Mouse (Mus musculus): ENCODE measurements around the gene Sdr39u1. TPM values are rescaled to one million over a fixed set of nuclear protein-coding genes. Genes with fewer than 3 reads are reported as not detected.
A peak's percentile ranks its signal among the peaks of the same experiment; 100 is the strongest.

Sdr39u1 gene
- polyA plus RNA-seq, 1 experiment from 2014 or later = 38.0 TPM

- H3K9me3 ChIP-seq (ENCODE audit: control insufficient read depth, low read length) = no peaks in the 10 kb centered on the region
- peaks cover 3% of the 10 kb centered on the region; the same call in 1 of the 2 replicates for H3K4me1 ChIP-seq (replicated peaks; ENCODE audit: control insufficient read depth, insufficient read depth, low read length)
- peak; percentile 74 for DNase-seq (ENCODE audit: low spot score)
- no peak overlapping the region for H3K4me3 ChIP-seq (ENCODE audit: low read depth, low read length)
- no peak overlapping the region for H3K4me2 ChIP-seq (ENCODE audit: low read depth, low read length, severe bottlenecking)
- no peaks in the 10 kb centered on the region for H3K27me3 ChIP-seq (ENCODE audit: control insufficient read depth, insufficient read depth, low read length)
- H3K27ac ChIP-seq (ENCODE audit: low read depth, low read length) = no peak overlapping the region
- 37% methylated on average over 1 of the region's 1 CpGs for WGBS
- ATAC-seq (replicated peaks; ENCODE audit: low FRiP score) = no peak
- no peaks in the 10 kb centered on the region for H3K36me3 ChIP-seq (ENCODE audit: control insufficient read depth, insufficient read depth, low read length)
- no peak overlapping the region for H3K9ac ChIP-seq (ENCODE audit: low read length)
Observed at GRCm38 (mm10) chr14:55879623-55880022, 20.5 kb downstream of the Sdr39u1 start.

GRCm38 (mm10) chr14:55878316-55878940 lies 21.7 kb downstream of the Sdr39u1 start:
- Histone ChIP-seq H3K36me3 (ENCODE audit: control insufficient read depth, insufficient read depth, low read length) (no peaks in the 10 kb centered on the region), H3K4me2 (ENCODE audit: low read depth, low read length, severe bottlenecking) (no peak overlapping the region), H3K27me3 (ENCODE audit: control insufficient read depth, insufficient read depth, low read length) (no peaks in the 10 kb centered on the region), H3K4me1 (replicated peaks; ENCODE audit: control insufficient read depth, insufficient read depth, low read length) (peaks cover 4% of the 10 kb centered on the region; the same call in 1 of the 2 replicates), H3K9me3 (ENCODE audit: control insufficient read depth, low read length) (no peaks in the 10 kb centered on the region), H3K9ac (ENCODE audit: low read length) (no peak overlapping the region), H3K27ac (ENCODE audit: low read depth, low read length) (no peak overlapping the region), H3K4me3 (ENCODE audit: low read depth, low read length) (no peak overlapping the region)
- 32% methylated on average over 7 of the region's 7 CpGs for WGBS
- peak; percentile 31 for DNase-seq (ENCODE audit: low spot score)
- ATAC-seq (replicated peaks; ENCODE audit: low FRiP score) = no peak

- no peak overlapping the region for H3K27ac ChIP-seq (ENCODE audit: low read depth, low read length)
Observed at GRCm38 (mm10) chr14:55877469-55878315, 22.4 kb downstream of the Sdr39u1 start.

GRCm38 (mm10) chr14:55873714-55874683 lies 26.1 kb downstream of the Sdr39u1 start:
- WGBS = 14% methylated on average over 30 of the region's 30 CpGs
- ATAC-seq (replicated peaks; ENCODE audit: low FRiP score) (peak; percentile 67), DNase-seq (ENCODE audit: low spot score) (peak; percentile 91)
- Histone ChIP-seq H3K27me3 (ENCODE audit: control insufficient read depth, insufficient read depth, low read length) (no peaks in the 10 kb centered on the region), H3K9me3 (ENCODE audit: control insufficient read depth, low read length) (no peaks in the 10 kb centered on the region), H3K27ac (ENCODE audit: low read depth, low read length) (peak overlapping the region; percentile 25; the same call in 1 of the 2 replicates), H3K36me3 (ENCODE audit: control insufficient read depth, insufficient read depth, low read length) (peaks cover 12% of the 10 kb centered on the region; the same call in 1 of the 2 replicates), H3K4me3 (ENCODE audit: low read depth, low read length) (peak overlapping the region; percentile 11; the same call in 1 of the 2 replicates), H3K4me2 (ENCODE audit: low read depth, low read length, severe bottlenecking) (peak overlapping the region; percentile 40), H3K4me1 (replicated peaks; ENCODE audit: control insufficient read depth, insufficient read depth, low read length) (peaks cover 5% of the 10 kb centered on the region; the same call in 1 of the 2 replicates), H3K9ac (ENCODE audit: low read length) (peak overlapping the region; percentile 49)

More at GRCm38 (mm10) chr14:55877469-55878315, 22.4 kb downstream of the Sdr39u1 start:
- Histone ChIP-seq H3K36me3 (ENCODE audit: control insufficient read depth, insufficient read depth, low read length) (no peaks in the 10 kb centered on the region), H3K27me3 (ENCODE audit: control insufficient read depth, insufficient read depth, low read length) (no peaks in the 10 kb centered on the region), H3K4me1 (replicated peaks; ENCODE audit: control insufficient read depth, insufficient read depth, low read length) (peaks cover 5% of the 10 kb centered on the region; the same call in 1 of the 2 replicates), H3K4me2 (ENCODE audit: low read depth, low read length, severe bottlenecking) (no peak overlapping the region), H3K9ac (ENCODE audit: low read length) (no peak overlapping the region), H3K4me3 (ENCODE audit: low read depth, low read length) (no peak overlapping the region), H3K9me3 (ENCODE audit: control insufficient read depth, low read length) (no peaks in the 10 kb centered on the region)
- ATAC-seq (replicated peaks; ENCODE audit: low FRiP score) = no peak
- DNase-seq (ENCODE audit: low spot score) = no peak
- WGBS = 32% methylated on average over 14 of the region's 14 CpGs

GRCm38 (mm10) chr14:55873242-55873713 lies 26.8 kb downstream of the Sdr39u1 start:
- 89% methylated on average over 8 of the region's 8 CpGs for WGBS
- H3K4me2 ChIP-seq (ENCODE audit: low read depth, low read length, severe bottlenecking) = 0 out of 2 replicates have a peak overlapping the region, but pooled peaks have one; percentile 11
- H3K27me3 ChIP-seq (ENCODE audit: control insufficient read depth, insufficient read depth, low read length) = no peaks in the 10 kb centered on the region
- DNase-seq (ENCODE audit: low spot score) (peak; percentile 53), ATAC-seq (replicated peaks; ENCODE audit: low FRiP score) (peak; percentile 28; the same call in 1 of the 2 replicates)
- H3K4me3 ChIP-seq (ENCODE audit: low read depth, low read length) = no peak overlapping the region
- peak overlapping the region; percentile 49 for H3K9ac ChIP-seq (ENCODE audit: low read length)
- H3K36me3 ChIP-seq (ENCODE audit: control insufficient read depth, insufficient read depth, low read length) = peaks cover 15% of the 10 kb centered on the region; the same call in 1 of the 2 replicates
- peaks cover 5% of the 10 kb centered on the region; the same call in 1 of the 2 replicates for H3K4me1 ChIP-seq (replicated peaks; ENCODE audit: control insufficient read depth, insufficient read depth, low read length)
- H3K27ac ChIP-seq (ENCODE audit: low read depth, low read length) = no peak overlapping the region
- no peaks in the 10 kb centered on the region for H3K9me3 ChIP-seq (ENCODE audit: control insufficient read depth, low read length)

GRCm38 (mm10) chr14:55872551-55872950 lies 27.5 kb downstream of the Sdr39u1 start:
- WGBS = 92% methylated on average over 17 of the region's 17 CpGs
- peaks cover 5% of the 10 kb centered on the region; the same call in 1 of the 2 replicates for H3K4me1 ChIP-seq (replicated peaks; ENCODE audit: control insufficient read depth, insufficient read depth, low read length)
- no peak overlapping the region for H3K4me2 ChIP-seq (ENCODE audit: low read depth, low read length, severe bottlenecking)
- DNase-seq (ENCODE audit: low spot score) = no peak
- no peaks in the 10 kb centered on the region for H3K9me3 ChIP-seq (ENCODE audit: control insufficient read depth, low read length)
- H3K27ac ChIP-seq (ENCODE audit: low read depth, low read length) = no peak overlapping the region
- peaks cover 15% of the 10 kb centered on the region; the same call in 1 of the 2 replicates for H3K36me3 ChIP-seq (ENCODE audit: control insufficient read depth, insufficient read depth, low read length)
- H3K4me3 ChIP-seq (ENCODE audit: low read depth, low read length) = no peak overlapping the region
- H3K9ac ChIP-seq (ENCODE audit: low read length) = no peak overlapping the region
- ATAC-seq (replicated peaks; ENCODE audit: low FRiP score) = no peak
- no peaks in the 10 kb centered on the region for H3K27me3 ChIP-seq (ENCODE audit: control insufficient read depth, insufficient read depth, low read length)

GRCm38 (mm10) chr14:55872039-55872438 lies 28.1 kb downstream of the Sdr39u1 start:
- peaks cover 15% of the 10 kb centered on the region; the same call in 1 of the 2 replicates for H3K36me3 ChIP-seq (ENCODE audit: control insufficient read depth, insufficient read depth, low read length)
- no peak overlapping the region for H3K9ac ChIP-seq (ENCODE audit: low read length)
- H3K4me3 ChIP-seq (ENCODE audit: low read depth, low read length) = no peak overlapping the region
- WGBS = 90% methylated on average over 12 of the region's 12 CpGs
- no peak for DNase-seq (ENCODE audit: low spot score)
- H3K27ac ChIP-seq (ENCODE audit: low read depth, low read length) = no peak overlapping the region
- H3K4me1 ChIP-seq (replicated peaks; ENCODE audit: control insufficient read depth, insufficient read depth, low read length) = peaks cover 5% of the 10 kb centered on the region; the same call in 1 of the 2 replicates
- H3K4me2 ChIP-seq (ENCODE audit: low read depth, low read length, severe bottlenecking) = no peak overlapping the region
- H3K27me3 ChIP-seq (ENCODE audit: control insufficient read depth, insufficient read depth, low read length) = no peaks in the 10 kb centered on the region
- no peak for ATAC-seq (replicated peaks; ENCODE audit: low FRiP score)
- no peaks in the 10 kb centered on the region for H3K9me3 ChIP-seq (ENCODE audit: control insufficient read depth, low read length)

All from forebrain, embryonic 11.5 days (tissue).